Mouse (Mus musculus): ENCODE measurements around the gene Nrap. TPM values are rescaled to one million over a fixed set of nuclear protein-coding genes. Genes with fewer than 3 reads are reported as not detected.

Gene Nrap
- polyA plus RNA-seq, 1 experiment, result 0.01 TPM

GRCm38 (mm10) chr19:56400200-56400599 is 10.4 kb upstream of the Nrap start:
- peak overlapping the region; percentile 30 for H3K4me3 ChIP-seq (replicated peaks)
- H3K4me1 ChIP-seq (ENCODE audit: control insufficient read depth), result peaks cover 54% of the 10 kb centered on the region
- peaks cover 31% of the 10 kb centered on the region for H3K36me3 ChIP-seq (ENCODE audit: control insufficient read depth)
- TF ChIP-seq TAL1 (IDR thresholded peaks at IDR 0.05; ENCODE audit: low read length) (no peak), GATA1 (IDR thresholded peaks at IDR 0.05; ENCODE audit: low read length) (no peak)
- H3K9me3 ChIP-seq (ENCODE audit: control insufficient read depth, low read length), result no peaks in the 10 kb centered on the region
- H3K27me3 ChIP-seq (ENCODE audit: control insufficient read depth), result peaks cover 3% of the 10 kb centered on the region; the same call in 1 of the 2 replicates

GRCm38 (mm10) chr19:56398528-56398795 is 8.6 kb upstream of the Nrap start:
- peaks cover 3% of the 10 kb centered on the region; the same call in 1 of the 2 replicates for H3K27me3 ChIP-seq (ENCODE audit: control insufficient read depth)
- H3K4me3 ChIP-seq (replicated peaks), result peak overlapping the region; percentile 90

DNA sequence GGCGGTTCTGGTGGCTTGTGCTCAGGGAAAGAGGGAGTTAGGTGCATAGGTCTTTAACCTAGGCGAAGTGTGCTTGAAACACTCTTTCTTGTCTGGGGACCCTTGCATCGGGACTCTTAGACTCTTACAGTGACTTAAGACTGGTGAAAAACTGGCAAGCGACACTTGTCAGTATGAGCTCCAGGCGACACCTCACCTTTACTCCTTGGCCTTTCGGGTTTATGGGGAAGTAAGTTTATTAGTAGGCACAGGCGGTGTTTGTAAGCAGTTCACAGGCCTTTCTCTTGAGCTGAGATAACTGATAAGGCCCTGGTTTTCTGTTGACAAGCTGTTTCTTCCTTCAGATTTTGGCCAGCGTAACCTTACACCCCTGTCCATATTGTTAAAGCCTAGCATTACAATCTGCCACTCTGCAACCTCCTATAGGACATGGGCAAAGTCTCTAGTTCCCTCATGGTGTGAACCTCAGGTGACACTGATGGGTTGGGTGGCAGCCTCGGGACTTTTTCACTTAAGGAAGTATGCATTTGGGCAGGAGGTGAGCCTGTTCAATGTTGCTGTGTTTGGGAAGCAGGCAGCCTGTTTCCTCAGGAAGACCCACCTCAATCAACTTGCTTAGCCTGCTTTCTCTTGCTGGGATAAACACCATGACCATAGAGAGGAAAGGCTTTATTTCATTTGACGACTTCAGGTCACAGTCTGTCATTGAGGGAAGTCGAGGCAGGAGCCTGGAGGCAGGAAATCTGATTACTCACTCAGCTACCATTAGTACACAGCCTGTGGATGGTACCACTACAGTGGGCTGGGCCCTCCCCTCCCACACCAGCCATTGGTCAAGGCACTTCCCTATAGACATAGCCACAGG is 8.1 kb upstream of the Nrap start:
- Histone ChIP-seq H3K36me3 (ENCODE audit: control insufficient read depth) (peaks cover 16% of the 10 kb centered on the region), H3K4me1 (ENCODE audit: control insufficient read depth) (peaks cover 77% of the 10 kb centered on the region), H3K9me3 (ENCODE audit: control insufficient read depth, low read length) (no peaks in the 10 kb centered on the region), H3K4me3 (replicated peaks) (peak overlapping the region; percentile 90), H3K27me3 (ENCODE audit: control insufficient read depth) (peaks cover 3% of the 10 kb centered on the region; the same call in 1 of the 2 replicates)
- TF ChIP-seq TAL1 (IDR thresholded peaks at IDR 0.05; ENCODE audit: low read length) (no peak), GATA1 (IDR thresholded peaks at IDR 0.05; ENCODE audit: low read length) (no peak)

More at GRCm38 (mm10) chr19:56398528-56398795, 8.6 kb upstream of the Nrap start:
- Histone ChIP-seq H3K9me3 (ENCODE audit: control insufficient read depth, low read length) (no peaks in the 10 kb centered on the region), H3K36me3 (ENCODE audit: control insufficient read depth) (peaks cover 16% of the 10 kb centered on the region), H3K4me1 (ENCODE audit: control insufficient read depth) (peaks cover 72% of the 10 kb centered on the region)
- no peak for TF ChIP-seq TAL1 (IDR thresholded peaks at IDR 0.05; ENCODE audit: low read length)
- TF ChIP-seq GATA1 (IDR thresholded peaks at IDR 0.05; ENCODE audit: low read length), result no peak

DNA sequence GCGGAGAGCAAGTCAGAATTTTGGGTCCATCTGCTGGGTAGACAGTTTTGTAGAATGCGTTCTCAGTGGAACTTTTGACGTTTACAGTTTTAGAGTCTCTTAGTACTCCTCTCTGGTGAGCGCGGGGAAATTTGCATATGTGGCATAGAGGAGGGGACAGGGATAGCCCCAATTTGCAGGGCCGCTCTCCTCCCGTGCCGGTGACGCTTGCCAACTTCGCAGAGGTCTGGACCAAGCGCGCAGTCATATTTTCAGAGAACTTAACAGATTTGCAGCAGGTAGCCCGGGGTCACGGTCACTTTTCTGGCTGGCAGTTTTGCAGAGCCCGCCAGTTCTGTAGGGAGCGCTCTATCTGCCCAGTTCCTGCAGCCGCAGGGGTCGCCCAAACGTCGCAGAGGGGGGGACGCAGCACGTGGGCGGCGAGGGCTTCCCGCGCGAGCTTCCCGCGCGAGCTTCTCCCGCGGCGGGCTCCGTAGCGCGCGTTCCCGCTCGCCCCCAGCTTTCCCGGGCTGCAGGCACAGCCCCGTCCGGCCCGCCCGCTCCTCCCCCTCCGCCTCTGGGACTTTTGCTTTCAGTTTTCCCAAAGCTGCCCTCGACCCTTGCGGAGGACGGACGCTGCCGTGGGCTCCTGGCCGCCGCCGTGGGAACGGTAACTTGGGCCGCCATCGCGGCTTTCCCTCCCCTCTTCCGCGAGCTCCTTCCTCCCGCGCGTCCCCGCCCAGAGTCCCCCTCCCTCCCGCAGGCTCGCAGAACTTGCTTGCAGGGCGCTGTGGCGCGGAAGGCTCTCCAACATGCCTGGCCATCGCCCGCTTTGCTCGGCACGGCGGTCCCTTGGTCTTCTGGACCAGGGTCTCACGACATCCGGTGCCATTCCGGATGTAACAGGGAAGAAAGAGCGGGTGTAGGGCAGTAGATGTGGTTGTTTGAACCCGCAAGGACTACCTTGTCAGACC is 7.1 kb upstream of the Nrap start, which contains the start of gene Casp7:
TSS of gene Casp7 (plus strand) at position 461 of the 953 bp plus-strand sequence.
- Histone ChIP-seq H3K9me3 (ENCODE audit: control insufficient read depth, low read length) (no peaks in the 10 kb centered on the region), H3K4me3 (replicated peaks) (peak within 1 kb of the TSS; percentile 90), H3K4me1 (ENCODE audit: control insufficient read depth) (peaks cover 85% of the 10 kb centered on the region), H3K36me3 (ENCODE audit: control insufficient read depth) (peaks cover 16% of the 10 kb centered on the region), H3K27me3 (ENCODE audit: control insufficient read depth) (peaks cover 3% of the 10 kb centered on the region; the same call in 1 of the 2 replicates)
- no peak for TF ChIP-seq TAL1 (IDR thresholded peaks at IDR 0.05; ENCODE audit: low read length)
- no peak for TF ChIP-seq GATA1 (IDR thresholded peaks at IDR 0.05; ENCODE audit: low read length)

DNA sequence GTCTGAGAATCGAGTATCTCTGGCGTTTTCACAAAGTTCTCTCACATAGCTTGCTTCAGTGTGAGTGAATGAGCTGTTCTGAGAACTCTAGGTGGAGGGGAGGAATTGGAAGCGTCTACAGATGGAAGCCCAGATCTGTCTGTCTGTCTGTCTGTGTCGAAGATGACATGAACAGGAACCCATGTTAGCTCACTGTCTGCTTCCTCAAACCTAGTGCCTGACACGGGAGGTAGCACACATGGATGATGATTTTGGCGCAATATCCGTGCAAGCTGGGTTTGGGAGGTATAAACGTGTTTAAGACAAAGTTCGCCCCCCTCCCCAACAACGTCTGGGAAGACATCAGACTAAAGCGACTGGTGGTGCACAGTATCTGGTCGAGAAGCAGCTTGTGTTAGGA is 6.4 kb upstream of the Nrap start:
- peaks cover 12% of the 10 kb centered on the region for H3K36me3 ChIP-seq (ENCODE audit: control insufficient read depth)
- H3K4me3 ChIP-seq (replicated peaks), result peak overlapping the region; percentile 90
- no peak for TF ChIP-seq GATA1 (IDR thresholded peaks at IDR 0.05; ENCODE audit: low read length)
- no peak for TF ChIP-seq TAL1 (IDR thresholded peaks at IDR 0.05; ENCODE audit: low read length)
- H3K9me3 ChIP-seq (ENCODE audit: control insufficient read depth, low read length), result no peaks in the 10 kb centered on the region
- peaks cover 3% of the 10 kb centered on the region; the same call in 1 of the 2 replicates for H3K27me3 ChIP-seq (ENCODE audit: control insufficient read depth)
- H3K4me1 ChIP-seq (ENCODE audit: control insufficient read depth), result peaks cover 92% of the 10 kb centered on the region

DNA sequence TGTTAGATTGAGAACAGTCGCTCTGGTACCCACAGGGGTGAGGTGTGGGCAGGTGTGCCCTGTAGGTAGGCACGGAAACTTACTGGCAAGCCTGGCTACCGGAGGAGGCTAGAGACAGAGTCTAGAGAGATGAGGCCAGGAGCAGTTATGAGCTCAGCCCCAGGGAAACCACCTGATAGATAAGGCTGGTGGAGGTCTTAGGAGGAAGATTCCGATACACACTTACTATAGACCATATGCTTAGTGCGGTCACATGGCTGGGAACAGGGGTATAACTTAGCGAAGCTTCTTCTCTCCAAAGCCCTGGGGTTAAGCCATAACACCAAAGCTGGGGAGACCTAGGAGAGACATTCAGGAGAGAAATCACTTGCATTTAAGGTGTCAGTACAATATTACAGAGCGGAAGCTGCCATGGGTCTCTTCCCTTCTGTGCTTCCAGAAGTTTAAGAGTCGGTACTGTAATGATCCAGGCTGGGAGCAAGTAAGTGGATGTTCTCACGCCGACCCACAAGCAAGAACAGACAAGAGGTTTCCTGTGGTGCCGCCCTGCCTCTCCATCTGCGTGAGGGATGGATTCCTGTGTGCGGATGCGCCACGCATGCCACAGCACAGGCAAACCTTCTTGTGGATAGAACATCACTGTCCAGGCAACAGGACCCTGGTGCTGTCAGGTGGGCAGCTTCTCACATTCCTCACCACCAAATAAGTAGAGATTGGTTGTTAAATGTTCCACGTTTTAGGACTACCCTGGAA is 5.5 kb upstream of the Nrap start:
- peaks cover 3% of the 10 kb centered on the region; the same call in 1 of the 2 replicates for H3K27me3 ChIP-seq (ENCODE audit: control insufficient read depth)
- TF ChIP-seq GATA1 (IDR thresholded peaks at IDR 0.05; ENCODE audit: low read length) (no peak), TAL1 (IDR thresholded peaks at IDR 0.05; ENCODE audit: low read length) (no peak)
- H3K4me3 ChIP-seq (replicated peaks), result no peak overlapping the region
- H3K9me3 ChIP-seq (ENCODE audit: control insufficient read depth, low read length), result no peaks in the 10 kb centered on the region
- peaks cover 94% of the 10 kb centered on the region for H3K4me1 ChIP-seq (ENCODE audit: control insufficient read depth)
- peaks cover 6% of the 10 kb centered on the region; the same call in 1 of the 2 replicates for H3K36me3 ChIP-seq (ENCODE audit: control insufficient read depth)

- Histone ChIP-seq H3K36me3 (ENCODE audit: control insufficient read depth) (no peaks in the 10 kb centered on the region), H3K9me3 (ENCODE audit: control insufficient read depth, low read length) (no peaks in the 10 kb centered on the region), H3K4me1 (ENCODE audit: control insufficient read depth) (peaks cover 90% of the 10 kb centered on the region), H3K4me3 (replicated peaks) (no peak overlapping the region), H3K27me3 (ENCODE audit: control insufficient read depth) (peaks cover 3% of the 10 kb centered on the region; the same call in 1 of the 2 replicates)
- TF ChIP-seq GATA1 (IDR thresholded peaks at IDR 0.05; ENCODE audit: low read length) (no peak), TAL1 (IDR thresholded peaks at IDR 0.05; ENCODE audit: low read length) (no peak)
Measured at GRCm38 (mm10) chr19:56393311-56393866, 3.6 kb upstream of the Nrap start.
